Mouse (Mus musculus): ENCODE results near the gene Gm43064.
"Not testable (repeated sequence)": the region's sequence is repeated elsewhere in the genome, so short reads cannot be mapped to it uniquely, and the experiment has no call there.

Gene Gm43064

DNA sequence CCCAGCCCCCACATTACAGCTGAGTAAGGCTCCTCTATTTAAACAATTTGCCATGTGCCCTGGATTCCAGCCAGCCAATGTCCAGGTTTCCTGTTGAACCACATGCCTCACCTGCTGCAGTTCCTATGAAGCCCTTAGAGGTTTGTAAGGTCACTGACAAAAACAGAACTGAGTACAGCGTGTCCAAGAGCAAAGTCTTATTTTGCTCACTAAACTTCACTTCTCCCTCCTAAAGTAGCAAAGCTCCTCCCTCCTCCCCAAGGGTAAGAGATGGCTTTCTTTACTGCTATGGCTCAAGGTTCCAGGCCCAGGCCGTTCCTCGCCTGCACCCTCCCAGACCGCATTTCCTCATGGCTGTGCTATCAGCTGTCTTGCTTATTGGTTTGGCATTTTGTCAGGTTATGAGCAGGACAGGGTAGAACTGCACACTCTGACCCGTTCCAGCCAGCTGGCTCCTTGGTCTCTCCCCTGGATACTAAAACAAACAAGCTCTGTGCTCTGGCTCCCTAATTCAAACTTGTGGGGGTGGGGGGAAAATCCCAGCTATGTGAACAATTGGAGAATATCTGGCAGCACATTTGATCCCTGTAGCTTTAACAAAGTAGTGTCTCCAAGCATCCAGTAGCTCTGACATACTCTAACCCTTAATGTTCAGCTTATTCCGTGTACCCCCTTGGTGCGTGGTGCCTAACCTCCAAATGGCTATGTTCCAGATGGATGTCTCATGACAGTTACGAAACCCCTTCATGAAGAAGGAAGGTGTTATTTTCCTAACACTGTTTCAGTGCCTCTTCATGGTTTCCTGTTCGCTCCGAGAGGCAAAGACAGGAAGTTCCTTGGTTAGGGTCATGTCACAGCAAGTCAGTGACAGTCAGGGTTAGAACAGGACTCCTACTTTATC lies 7.5 kb upstream of the Gm43064 start:
- peak; percentile 70 for DNase-seq

DNA sequence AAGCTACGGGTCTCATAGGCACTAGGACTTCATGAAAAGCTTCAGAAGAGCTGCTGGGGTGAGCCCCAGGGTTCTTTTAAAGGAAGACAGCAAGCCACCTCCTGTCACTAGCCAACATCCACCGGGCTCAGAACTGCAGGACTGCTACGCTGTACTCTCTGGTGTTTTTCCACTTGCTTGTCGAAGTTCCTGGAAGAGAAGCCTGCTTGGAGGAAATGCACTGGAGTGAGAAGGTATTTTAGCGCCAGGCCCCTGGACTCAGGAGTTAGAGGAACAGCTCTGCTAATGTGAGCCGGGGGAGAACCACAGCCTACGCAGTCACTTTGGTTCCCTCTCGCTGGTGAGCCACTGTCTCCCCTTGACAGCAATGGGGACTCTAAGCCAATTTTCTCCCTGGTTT lies 6.5 kb upstream of the Gm43064 start:
- DNase-seq: no peak

DNA sequence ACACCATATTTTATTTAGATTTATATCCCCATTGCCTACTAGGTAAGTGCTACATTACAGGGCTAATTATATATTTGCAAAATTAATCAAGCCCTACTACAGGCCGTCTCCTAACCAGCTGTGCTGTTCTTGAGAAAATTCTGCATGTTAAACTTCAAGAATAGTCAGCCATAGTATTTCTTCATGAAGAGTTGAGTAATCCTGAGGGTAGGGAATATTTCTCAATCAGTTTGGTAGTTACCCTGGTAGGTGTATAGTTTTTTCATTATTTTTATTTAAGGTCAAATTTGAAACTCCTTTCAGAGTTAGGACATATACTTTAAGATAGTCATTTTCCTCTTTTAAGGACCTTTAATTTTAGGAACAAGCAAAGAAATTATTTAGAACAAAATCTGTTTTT lies 3.7 kb upstream of the Gm43064 start:
- no peak for DNase-seq

DNA sequence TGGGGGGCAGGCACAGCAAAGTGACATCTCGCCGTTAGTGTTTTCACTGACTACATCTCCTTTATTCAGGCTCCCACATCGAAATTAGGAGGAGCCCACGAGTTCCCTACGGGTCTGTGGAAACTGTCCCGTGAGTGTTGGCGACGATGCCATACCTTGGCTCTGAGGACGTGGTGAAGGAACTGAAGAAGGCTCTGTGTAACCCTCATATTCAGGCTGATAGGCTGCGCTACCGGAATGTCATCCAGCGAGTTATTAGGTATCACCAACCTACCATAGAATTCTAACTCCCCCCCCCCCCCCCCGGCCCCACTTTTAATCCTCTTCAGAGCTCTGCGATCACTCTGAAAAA lies 402 bp downstream of the Gm43064 start:
- DNase-seq: no peak

DNA sequence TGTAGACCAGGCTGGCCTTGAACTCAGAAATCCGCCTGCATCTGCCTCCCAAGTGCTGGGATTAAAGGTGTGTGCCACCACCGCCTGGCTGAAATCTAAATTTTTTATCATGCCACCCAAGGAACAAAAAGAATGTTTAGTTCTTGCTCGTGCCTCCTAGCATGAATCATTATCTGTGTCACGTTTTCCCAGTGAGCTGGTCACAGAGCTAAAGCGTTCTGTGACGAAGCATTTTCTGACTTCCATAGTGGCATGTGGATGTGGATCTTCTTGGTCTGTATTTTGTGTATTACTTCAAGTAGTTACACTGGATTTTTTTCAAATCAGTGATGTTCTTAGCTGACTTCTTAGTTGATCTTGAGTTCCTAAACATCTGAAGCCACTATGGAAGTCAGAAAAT lies 1.6 kb downstream of the Gm43064 start:
- peak; percentile 39 for DNase-seq

DNA sequence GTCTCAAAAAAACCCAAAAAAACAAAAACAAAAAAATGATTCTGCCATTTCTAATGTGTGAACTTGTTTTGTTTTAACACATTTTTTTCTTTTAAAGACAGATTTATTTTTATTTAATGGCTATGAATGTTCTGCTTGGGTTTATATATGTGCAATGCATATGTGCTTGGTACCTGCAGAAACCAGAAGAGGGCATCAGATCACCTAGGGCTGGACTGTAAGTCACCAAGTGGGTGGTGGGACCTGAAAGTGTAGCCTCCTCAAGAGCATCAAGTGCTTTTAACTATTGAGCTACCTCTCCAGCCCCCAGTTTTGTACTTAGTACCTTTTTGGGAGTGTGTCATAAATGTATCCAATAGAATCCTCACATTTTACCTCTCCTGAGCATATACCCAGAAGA lies 18.2 kb downstream of the Gm43064 start:
- DNase-seq: no peak

DNA sequence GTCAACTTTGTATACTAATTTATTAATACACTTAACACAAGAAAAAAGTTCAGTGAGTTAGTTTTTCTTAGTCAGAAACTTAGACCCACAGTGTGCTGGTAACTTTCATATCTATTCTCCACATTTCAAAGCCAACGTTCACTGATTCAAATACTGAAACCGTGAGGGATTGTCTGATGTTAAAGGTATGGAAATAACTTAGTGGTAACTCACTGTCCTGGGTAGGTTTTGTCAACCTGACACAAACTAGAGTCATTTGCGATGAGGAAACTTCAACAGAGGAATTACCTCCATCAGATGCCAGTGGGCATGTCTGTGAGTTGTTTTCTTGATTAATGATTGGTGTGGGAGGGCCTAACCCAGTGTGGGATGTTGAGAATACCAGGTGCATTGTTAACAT lies 19.7 kb downstream of the Gm43064 start:
- no peak for DNase-seq

DNA sequence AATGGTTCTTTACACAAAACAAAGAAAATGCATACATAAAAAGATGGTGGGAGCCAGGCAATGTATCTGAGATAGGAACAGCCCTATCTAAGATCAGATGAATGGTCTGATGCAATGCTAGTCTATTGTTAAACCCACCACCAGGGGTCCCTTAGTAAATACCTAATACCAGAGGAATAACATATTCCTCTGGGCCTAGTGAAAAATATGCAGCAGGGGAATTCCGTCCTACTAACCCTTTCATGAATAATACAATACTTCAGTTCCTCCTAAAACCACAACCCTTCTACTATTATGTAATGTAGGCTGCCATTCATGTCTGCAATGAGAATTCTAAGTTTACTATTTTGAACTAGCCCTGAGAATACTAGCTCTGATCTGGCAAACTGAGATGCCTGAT lies 21.3 kb downstream of the Gm43064 start:
- DNase-seq: not testable (repeated sequence)

DNA sequence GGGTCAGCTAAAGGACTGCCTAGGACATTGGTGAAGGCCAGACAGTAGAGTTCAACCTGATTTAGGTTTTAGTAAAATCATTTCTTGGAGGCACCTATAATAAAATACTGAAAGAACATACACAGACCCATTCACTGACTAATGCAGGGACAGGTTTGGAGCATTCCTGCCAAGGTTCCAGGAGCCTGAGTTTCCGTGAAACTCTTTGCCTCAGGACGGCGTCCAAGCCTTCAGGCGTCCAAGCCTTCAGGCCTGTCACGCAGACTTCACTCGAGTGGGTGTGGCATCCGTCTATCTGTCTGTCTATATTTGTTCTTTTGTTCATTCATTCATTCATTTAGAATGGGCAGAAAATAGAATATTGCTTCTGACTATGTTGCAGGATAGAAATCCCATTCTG lies 21.8 kb downstream of the Gm43064 start:
- no peak for DNase-seq

DNA sequence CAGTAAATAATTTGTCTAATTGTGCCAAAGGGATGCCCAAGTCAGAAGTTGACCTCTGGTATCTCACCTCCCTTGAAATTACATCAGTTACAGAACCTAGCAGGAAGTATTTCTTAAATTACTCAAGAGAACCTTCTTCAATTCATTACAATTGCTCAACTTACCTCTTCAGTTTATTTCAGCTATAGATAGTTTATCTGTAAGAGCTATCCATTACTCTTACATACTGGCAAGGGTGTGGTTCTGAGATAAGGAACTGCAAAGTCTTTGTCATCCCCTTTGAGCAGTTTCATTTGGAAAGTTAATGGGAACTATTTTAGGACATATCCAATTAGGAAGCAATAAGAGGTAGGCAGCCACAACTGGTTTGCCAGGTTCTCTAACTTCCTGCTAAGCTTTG lies 23.1 kb downstream of the Gm43064 start, which contains the start of gene Bcl2l15:
Gene Bcl2l15 (plus strand): TSS at position 176 of the 400 bp plus-strand sequence.
- DNase-seq: no peak

DNA sequence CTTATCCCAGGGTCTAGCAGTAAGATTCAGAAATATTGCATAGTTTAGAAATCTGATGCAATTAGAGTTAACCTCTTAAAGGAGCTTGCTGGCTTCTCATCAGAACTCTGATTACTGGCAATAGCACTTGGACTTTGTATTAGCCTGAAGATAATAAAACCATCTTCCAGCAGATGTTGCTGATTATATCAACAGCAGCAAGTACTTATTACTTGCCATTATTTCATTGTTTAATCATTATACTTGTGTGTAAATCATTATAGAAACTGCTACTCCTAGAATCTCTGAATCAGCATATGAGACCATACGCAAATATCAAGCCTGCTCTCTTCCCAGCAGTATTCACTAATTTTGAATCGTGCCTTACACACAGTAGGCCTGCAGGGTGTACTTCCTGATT lies 24.6 kb downstream of the Gm43064 start:
- no peak for DNase-seq

DNA sequence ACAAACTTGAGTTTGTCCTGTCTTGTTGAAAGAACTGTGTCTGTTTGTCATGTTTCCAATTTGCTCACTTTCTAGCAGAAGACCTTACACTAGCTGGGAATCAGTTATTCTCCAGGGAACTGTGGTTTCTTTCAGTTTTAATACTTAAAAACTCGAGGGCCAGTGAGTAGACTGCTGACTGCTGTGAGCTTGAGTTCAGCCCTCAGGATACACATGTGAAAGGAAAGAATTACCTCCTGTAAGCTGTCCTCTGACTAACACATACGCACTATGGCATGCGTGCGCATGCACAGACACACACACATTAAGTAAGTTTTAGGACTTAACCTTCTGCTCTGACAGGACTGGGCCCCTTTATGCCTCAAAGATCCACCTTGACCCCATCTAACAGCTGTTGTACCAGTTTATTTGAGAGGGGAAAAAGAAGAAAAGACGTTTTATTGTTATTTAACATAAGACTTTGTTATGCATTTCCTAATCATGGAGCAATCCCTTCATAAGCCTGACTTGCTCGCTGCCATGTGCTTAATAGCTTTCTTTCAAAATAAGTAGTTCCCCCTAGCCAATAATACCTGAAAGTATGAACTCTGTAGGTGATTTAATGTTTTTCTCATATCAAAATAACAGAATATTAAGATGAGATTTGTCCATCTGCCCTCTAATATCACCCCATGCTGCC lies 26.0 kb downstream of the Gm43064 start:
- DNase-seq: no peak

DNA sequence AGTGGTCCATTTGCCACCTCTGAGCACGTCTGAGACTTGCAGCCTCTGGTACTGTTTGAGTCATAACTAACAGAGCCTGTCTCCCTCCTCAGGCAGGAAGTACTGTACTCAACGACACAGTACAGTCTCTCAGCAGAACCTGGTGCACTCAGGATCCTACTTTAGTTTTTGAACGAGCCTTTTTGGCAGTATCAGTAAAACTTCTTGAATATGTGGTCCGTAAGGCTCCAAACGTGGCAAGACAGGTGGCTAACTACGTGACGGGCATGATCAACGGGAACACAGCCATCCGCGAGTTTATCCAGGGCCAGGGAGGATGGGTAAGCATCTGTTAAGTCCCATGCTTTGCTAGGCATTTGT lies 26.6 kb downstream of the Gm43064 start:
- DNase-seq: no peak

DNA sequence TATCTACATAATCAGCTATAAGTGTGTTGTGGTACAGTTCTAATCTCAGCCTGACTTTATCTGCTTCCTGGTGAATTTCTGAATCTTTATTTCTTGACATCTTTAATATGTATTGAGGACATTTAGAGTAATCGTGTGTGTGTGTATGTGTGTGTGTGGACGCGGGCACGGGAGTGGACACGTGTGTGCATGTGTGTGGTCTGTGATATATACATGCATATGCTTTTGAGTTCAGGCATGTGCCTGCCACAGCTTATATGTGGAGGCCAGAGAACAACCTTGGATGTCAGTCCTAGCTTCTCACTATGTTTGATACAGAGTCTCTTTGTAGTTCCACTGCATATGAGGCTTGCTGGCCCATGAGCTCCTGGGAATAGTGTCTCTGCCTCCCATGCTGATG lies 27.1 kb downstream of the Gm43064 start:
- DNase-seq: no peak

DNA sequence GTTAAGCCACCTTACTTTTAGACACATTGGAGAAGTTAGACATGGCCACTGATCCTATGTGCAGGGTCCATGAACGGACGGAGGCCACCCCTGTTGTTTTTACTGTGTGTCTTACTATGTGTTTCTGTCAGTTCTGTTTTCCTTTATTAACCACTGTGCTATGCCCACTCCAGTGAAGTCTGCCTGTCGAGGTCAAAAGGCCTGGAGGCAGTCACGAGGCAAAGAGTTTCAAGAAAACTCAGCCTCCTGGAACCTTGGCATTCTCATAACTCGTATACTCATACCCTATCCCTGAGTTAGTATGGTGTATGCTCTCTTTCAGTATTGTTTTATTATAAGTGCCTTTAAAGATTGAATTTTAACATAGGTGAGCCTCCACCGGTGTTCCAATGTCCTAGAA lies 30.3 kb downstream of the Gm43064 start:
- DNase-seq: no peak

DNA sequence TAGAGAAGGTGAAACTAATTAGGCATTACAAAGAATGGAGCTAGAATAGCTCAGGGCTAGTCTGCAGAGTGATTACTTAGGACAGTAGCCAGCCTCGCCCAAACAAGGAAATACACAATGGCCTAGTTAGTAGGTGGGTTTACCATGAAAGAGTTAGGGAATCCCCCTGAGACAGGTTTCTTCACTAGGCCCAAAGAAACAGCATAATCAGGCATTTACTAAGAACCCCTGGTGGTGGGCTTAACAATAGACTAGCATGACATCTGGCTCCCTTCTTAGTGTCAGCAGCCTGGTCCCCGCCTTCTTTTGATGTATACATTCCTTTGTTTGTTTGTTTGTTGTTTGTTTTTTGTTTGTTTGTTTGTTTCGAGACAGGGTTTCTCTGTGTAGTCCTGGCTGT lies 30.8 kb downstream of the Gm43064 start:
- DNase-seq: not testable (repeated sequence)

DNA sequence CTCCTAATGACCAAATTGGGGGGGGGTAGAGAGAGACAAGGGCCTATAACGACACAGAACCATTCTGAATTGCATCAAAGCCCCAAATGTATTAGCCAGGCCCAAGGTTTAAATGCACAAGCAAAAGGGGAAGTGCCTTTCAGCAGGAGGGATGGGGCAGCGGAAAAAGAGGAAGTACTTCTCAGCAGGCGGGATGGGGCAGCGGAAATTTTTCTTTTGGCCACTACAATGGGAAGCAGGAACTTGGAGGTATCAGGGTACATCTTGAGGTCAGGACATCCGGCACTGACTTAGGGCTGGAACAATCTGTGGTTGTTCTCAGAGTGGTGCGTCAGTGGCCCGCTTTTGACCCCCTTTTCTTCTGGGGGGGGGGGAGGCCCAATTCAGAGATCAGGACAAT lies 31.6 kb downstream of the Gm43064 start:
- DNase-seq: not testable (repeated sequence)

DNA sequence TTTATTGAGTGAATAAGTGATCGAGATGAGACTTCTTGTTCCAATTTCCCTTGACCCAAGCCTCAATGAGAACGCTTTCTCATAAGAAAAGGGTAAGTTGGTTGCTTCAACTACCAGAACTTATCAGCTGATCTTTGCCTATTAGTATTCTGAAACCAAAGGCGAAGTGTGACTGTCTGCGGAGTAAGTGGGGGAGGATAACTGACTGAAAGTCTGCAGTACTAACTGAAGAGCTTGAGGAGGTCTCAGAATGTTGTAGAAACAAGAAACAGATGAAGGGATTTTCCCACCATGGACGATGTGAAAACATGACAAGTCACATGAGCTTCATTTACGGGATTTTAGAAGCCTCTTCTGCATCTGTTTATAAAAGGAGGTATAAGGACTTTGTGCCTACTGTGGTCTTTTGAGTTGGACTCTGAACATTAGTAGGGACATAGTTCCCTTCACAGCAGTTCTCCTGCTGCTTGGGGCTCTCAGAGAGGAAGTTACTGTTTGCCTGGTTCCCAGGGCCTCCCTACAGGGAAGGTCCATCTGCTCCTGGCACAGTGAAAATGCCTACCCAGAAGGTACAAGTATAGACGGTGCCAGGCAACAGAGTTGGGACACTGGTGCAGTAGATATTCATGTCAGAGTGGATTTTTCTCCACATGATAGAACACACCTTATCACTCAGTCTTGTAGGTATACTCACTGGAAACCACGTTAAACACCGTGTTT lies 41.4 kb downstream of the Gm43064 start:
- no peak for DNase-seq

DNA sequence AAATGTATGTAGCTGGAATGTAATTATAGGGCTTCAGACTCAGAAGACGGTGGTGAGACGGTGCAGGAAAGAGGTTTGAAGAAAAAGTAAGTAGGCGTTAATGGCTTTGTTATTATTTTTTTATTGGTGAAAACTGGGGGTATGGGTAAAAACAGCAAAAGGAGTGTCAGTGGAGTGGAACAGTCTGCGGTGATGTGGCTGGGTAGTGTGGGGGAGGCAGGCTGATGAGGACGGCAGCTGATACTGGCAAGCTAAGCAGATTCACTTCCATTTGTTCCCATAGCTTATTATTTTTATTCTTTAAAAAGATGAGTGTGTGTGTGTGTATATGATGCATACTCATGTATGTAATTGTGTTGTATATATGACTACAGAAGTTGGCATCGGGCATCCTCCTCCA lies 42.1 kb downstream of the Gm43064 start:
- no peak for DNase-seq

DNA sequence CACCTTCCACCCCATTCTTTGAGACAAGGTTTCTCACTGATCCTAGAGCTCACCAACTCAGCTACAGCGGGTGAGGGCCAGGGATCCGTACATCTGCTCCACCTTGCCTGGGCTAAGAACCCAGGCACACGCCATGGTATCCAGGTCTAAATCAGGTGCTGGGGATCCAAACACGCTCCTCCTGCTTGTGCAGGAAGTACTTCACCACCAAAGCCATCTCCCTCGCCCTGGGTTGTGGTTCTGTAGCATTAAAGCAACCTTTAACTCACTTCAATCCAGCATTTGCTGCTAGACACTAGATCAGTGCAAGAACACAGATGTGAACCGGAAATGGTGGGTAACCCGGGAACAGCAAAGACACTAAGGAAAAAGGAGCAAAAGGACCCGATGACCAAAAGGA lies 42.5 kb downstream of the Gm43064 start:
- DNase-seq: no peak

DNA sequence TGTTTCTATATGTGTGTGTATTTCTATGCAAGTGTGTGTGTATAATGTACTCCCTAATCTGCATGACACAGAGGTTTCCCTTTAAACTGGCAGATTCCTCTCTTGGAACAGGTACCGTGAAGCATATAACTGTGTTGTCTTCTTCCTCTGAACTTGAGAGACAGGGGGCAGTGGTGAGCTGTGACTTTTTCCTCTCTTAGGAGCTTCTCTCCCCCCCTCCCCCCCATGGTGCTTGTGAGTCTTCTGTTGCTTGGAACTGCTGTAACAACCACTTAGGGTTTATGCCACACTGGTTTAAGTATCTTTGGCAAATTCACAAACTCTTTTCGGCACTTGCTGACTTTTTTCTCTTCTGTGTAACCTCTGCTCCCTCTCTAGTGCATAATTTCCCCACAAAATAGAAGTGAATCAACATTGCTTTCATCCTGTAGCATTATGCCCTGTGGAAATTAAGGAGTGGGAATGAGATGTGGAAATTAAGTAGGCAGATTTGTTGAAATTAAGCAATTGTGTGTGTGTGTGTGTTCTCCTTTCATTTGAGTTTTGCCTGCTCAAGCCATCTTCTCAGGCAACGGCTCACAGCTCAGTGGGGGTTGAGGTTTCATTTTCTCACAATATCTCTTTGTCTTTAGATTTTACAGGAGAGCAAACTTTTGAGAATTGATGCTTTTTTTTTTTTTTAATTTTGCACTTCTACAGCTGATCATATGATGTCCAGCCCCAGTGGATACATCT lies 43.4 kb downstream of the Gm43064 start:
- peak; percentile 51 for DNase-seq

DNA sequence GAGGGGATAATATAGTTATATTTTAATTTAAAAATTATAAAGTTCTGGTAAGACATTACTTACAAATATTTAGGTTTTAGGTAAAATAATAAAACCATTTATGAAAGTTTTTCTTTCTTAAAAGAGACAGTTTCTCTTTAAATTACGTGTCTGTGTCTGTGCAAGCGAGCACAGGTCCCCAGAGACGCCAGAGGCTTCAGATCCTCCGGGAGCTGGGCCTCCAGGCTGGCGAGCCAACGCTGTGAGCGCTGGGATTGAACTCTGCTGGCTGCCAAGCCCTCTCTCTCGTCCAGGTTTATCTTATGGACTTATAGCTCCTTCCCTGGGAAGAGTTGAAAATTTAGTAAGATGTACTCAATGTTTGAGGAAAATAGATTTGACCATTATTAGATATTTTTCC lies 44.4 kb downstream of the Gm43064 start:
- no peak for DNase-seq

All from liver (tissue).